Comparison of ENCODE assay signal across 9 mouse cellular contexts in the genomic region with DNA sequence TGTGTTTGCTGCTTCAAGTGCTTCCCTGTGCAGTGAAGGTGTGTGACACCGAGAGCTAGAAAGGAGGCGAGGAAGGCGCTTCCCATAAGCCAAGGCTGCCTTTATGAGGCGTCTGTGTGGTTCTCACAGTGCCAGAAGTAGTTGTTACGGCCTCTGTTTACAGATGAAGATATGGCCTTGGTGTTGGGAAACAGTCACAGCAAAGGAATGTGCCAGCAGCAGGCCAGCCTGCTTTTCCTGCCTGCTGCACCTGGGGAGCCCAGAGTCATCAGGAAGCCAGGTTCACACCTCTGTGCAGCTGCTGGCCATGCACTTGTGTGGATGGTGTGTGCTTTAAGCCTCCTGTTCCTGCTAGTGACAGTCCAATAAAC. TPM values are rescaled to one million over a fixed set of nuclear protein-coding genes. Genes with fewer than 3 reads are reported as not detected.
DNase-seq lines count a peak whose midpoint lies in the region; ATAC-seq lines count a peak whose summit lies in the region.
"Had no signal": no experiment of that assay in that cellular context is flagged by ENCODE, and none has a peak within 500 bp of the region (broad histone marks: within the 10 kb centered on the region; RNA-seq: fewer than 3 reads in every experiment).

No protein-coding gene starts in this region.

- DNase-seq in heart, embryonic 10.5 days (ENCODE audit: low spot score): peak; percentile 74
- no peak for DNase-seq in heart, postnatal 10 days
- peak; percentile 31 for DNase-seq in R1 (ENCODE audit: low read depth, low spot score)
- DNase-seq in kidney, postnatal 10 days: peak; percentile 55
- no peak for DNase-seq in layer of hippocampus, postnatal 10 days (ENCODE audit: low spot score in 2 of 2)
- DNase-seq in spleen, adult 18-20 months: no peak
- DNase-seq: gastrocnemius, postnatal 14 days had no signal

- H3K27ac ChIP-seq in heart, embryonic 10.5 days: peak overlapping the region; percentile 89
- H3K27ac ChIP-seq in midbrain, embryonic 13.5 days: no peak overlapping the region

- H3K27me3 ChIP-seq in heart, embryonic 10.5 days (ENCODE audit: insufficient read depth, poor library complexity, severe bottlenecking): no peaks in the 10 kb centered on the region
- no peaks in the 10 kb centered on the region for H3K27me3 ChIP-seq in midbrain, embryonic 13.5 days

- intact Hi-C loops in heart, postnatal 10 days (cut with DNase I): loop anchor here (5.0 kb wide), 1 partner anchor 61 kb away; no protein-coding TSS in a partner anchor

- ATAC-seq in midbrain, embryonic 13.5 days: no peak
- ATAC-seq in megakaryocyte-erythroid progenitor cell, adult 5-6 weeks (replicated peaks; ENCODE audit: low FRiP score, low TSS enrichment, poor library complexity, severe bottlenecking): no peak

- no peaks in the 10 kb centered on the region for H3K36me3 ChIP-seq in heart, embryonic 10.5 days
- H3K36me3 ChIP-seq in midbrain, embryonic 13.5 days: no peaks in the 10 kb centered on the region

- H3K9ac ChIP-seq in midbrain, embryonic 13.5 days (replicated peaks): peak overlapping the region; percentile 12; the same call in 1 of the 2 replicates

- no peak overlapping the region for H3K4me2 ChIP-seq in midbrain, embryonic 13.5 days (replicated peaks)

- H3K9me3 ChIP-seq in heart, embryonic 10.5 days: no peaks in the 10 kb centered on the region
- H3K9me3 ChIP-seq in midbrain, embryonic 13.5 days: no peaks in the 10 kb centered on the region

- WGBS in heart, embryonic 10.5 days: 2% methylated on average over 5 of the region's 5 CpGs
- 50% methylated on average over 5 of the region's 5 CpGs for WGBS in midbrain, embryonic 13.5 days

- peak overlapping the region; percentile 27; the same call in 1 of the 2 replicates for H3K4me3 ChIP-seq in heart, embryonic 10.5 days
- no peak overlapping the region for H3K4me3 ChIP-seq in midbrain, embryonic 13.5 days (replicated peaks)

- H3K4me1 ChIP-seq in heart, embryonic 10.5 days: peaks cover 62% of the 10 kb centered on the region
- H3K4me1 ChIP-seq in midbrain, embryonic 13.5 days (replicated peaks): peaks cover 32% of the 10 kb centered on the region

RNA-seq across cellular contexts. Expression of gene Afdn, which starts 16.6 kb away (rescaled TPM):
- polyA plus RNA-seq in heart, embryonic 10.5 days (2016; fragmentation: Nextera tagmentation; extraction: Ambion mirVana): 91.3 and 110 TPM in 2 replicates
- total RNA-seq in heart, postnatal 10 days (2021): 100 to 1,000 TPM; 112 to 150 TPM
- polyA plus RNA-seq in midbrain, embryonic 13.5 days (2015; fragmentation: Nextera tagmentation; extraction: Ambion mirVana): 158 and 165 TPM in 2 replicates
- 0.59 and 3.3 TPM in 2 replicates for total RNA-seq in megakaryocyte-erythroid progenitor cell, adult 5-6 weeks (2014; fragmentation: Nextera tagmentation)
- total RNA-seq in megakaryocyte-erythroid progenitor cell, adult 5-6 weeks (2017): 4.8 and 10.6 TPM in 2 replicates
- total RNA-seq in layer of hippocampus, postnatal 10 days (2021): 100 to 1,000 TPM; 130 to 134 TPM

RNA-seq across cellular contexts. Expression of gene Tcte2, which starts 17.9 kb away (rescaled TPM):
- 3.3 and 3.7 TPM in 2 replicates for polyA plus RNA-seq in heart, embryonic 10.5 days (2016; fragmentation: Nextera tagmentation; extraction: Ambion mirVana)
- 1 to 10 TPM; 4.0 to 4.2 TPM for total RNA-seq in heart, postnatal 10 days (2021)
- 16.3 and 20.6 TPM in 2 replicates for polyA plus RNA-seq in midbrain, embryonic 13.5 days (2015; fragmentation: Nextera tagmentation; extraction: Ambion mirVana)
- not detected in 2 replicates for total RNA-seq in megakaryocyte-erythroid progenitor cell, adult 5-6 weeks (2014; fragmentation: Nextera tagmentation)
- not detected in 2 replicates for total RNA-seq in megakaryocyte-erythroid progenitor cell, adult 5-6 weeks (2017)
- total RNA-seq in layer of hippocampus, postnatal 10 days (2021): 10 to 100 TPM; 18.4 to 20.9 TPM

Comparison
In these comparisons a context has a peak if more than half of its experiments do, and no peak if none do; other contexts are left out.
1. DNase-seq: peak in heart, embryonic 10.5 days (single experiment), R1 (single experiment) and kidney, postnatal 10 days (single experiment); none in heart, postnatal 10 days (0 of 2), layer of hippocampus, postnatal 10 days (0 of 2) and spleen, adult 18-20 months (0 of 2).
2. RNA of gene Afdn, which starts 16.6 kb away (total RNA-seq): 112 to 150 TPM in heart, postnatal 10 days and 130 to 134 TPM in layer of hippocampus, postnatal 10 days; 0.59 to 10.6 TPM in megakaryocyte-erythroid progenitor cell, adult 5-6 weeks; every median in the first group is over 4 times any median in the second.
3. RNA of gene Tcte2, which starts 17.9 kb away (total RNA-seq): 18.4 to 20.9 TPM in layer of hippocampus, postnatal 10 days and 4.0 to 4.2 TPM in heart, postnatal 10 days; not detected in megakaryocyte-erythroid progenitor cell, adult 5-6 weeks; every median in the first group is over 4 times any median in the second.